Mouse (Mus musculus) lung, postnatal 14 days (tissue): ENCODE measurements around the gene Bax.
"Not testable (repeated sequence)": the region's sequence is repeated elsewhere in the genome, so short reads cannot be mapped to it uniquely, and the experiment has no call there.

Experiments
- DNase-seq: peaks from one replicate; pipeline ENCODE4 v3.0.0; 2021

The Bax gene

GRCm38 (mm10) chr7:45480310-45480709 lies 13.6 kb upstream of the Bax start:
- DNase-seq: not testable (repeated sequence)

GRCm38 (mm10) chr7:45478774-45479173 lies 12.1 kb upstream of the Bax start:
- no peak for DNase-seq

GRCm38 (mm10) chr7:45477003-45477402 lies 10.3 kb upstream of the Bax start:
- peak; percentile 75 for DNase-seq

GRCm38 (mm10) chr7:45476453-45476852 lies 9.8 kb upstream of the Bax start:
- no peak for DNase-seq

- peak; percentile 32 for DNase-seq
Observed at GRCm38 (mm10) chr7:45475291-45475969, 8.7 kb upstream of the Bax start.

GRCm38 (mm10) chr7:45470869-45471268 lies 4.2 kb upstream of the Bax start:
- peak; percentile 86 for DNase-seq

GRCm38 (mm10) chr7:45467090-45467670 lies 482 bp upstream of the Bax start:
- peak; percentile 43 for DNase-seq

- DNase-seq: no peak
Observed at GRCm38 (mm10) chr7:45465549-45465948, 1.1 kb downstream of the Bax start.

GRCm38 (mm10) chr7:45465112-45465511 lies 1.6 kb downstream of the Bax start:
- no peak for DNase-seq

GRCm38 (mm10) chr7:45463987-45464778 lies 2.5 kb downstream of the Bax start:
- DNase-seq: no peak

GRCm38 (mm10) chr7:45462868-45463267 lies 3.8 kb downstream of the Bax start:
- DNase-seq: not testable (repeated sequence)

GRCm38 (mm10) chr7:45462325-45462724 lies 4.4 kb downstream of the Bax start:
- DNase-seq: no peak

- DNase-seq: no peak
Observed at GRCm38 (mm10) chr7:45461781-45462180, 4.9 kb downstream of the Bax start.

GRCm38 (mm10) chr7:45461326-45461725 lies 5.4 kb downstream of the Bax start:
- DNase-seq: no peak

- peak; percentile 72 for DNase-seq
Observed at GRCm38 (mm10) chr7:45460860-45461314, 5.8 kb downstream of the Bax start.

- no peak for DNase-seq
Observed at GRCm38 (mm10) chr7:45460377-45460776, 6.3 kb downstream of the Bax start.

GRCm38 (mm10) chr7:45459564-45460140 lies 7.0 kb downstream of the Bax start, which contains the start of gene Ftl1:
TSS of gene Ftl1 (minus strand) at chr7:45459884.
- DNase-seq: peak; percentile 97

GRCm38 (mm10) chr7:45458748-45459563 lies 7.7 kb downstream of the Bax start:
- peak; percentile 88 for DNase-seq

GRCm38 (mm10) chr7:45457204-45458060 lies 9.3 kb downstream of the Bax start:
- DNase-seq: no peak

- no peak for DNase-seq
Observed at GRCm38 (mm10) chr7:45456721-45457203, 9.9 kb downstream of the Bax start.
